Mouse (Mus musculus) T-helper 1 cell (primary cell): ENCODE measurements at regions not wholly inside any gene's neighbourhood (a gene's known extent, or its start where the extent isn't known, plus 50 kb on each side); places are given as distances from the start of the nearest gene placed in this dataset.

Experiments
- in situ Hi-C: fragments of 300-600 bp; cut with MboI, MseI; formaldehyde crosslinking; loops from one replicate; pipeline ENCODE4 v1.15.1; 2025; ENCODE audit warnings: high pct_unique_total_duplicates

- in situ Hi-C loops = no loop called here
Observed at GRCm38 (mm10) chr7:88185120-88185796, 92.6 kb upstream of the Ctsc start.

- in situ Hi-C loops = no loop called here
Observed at GRCm38 (mm10) chr7:88187555-88187954, 90.3 kb upstream of the Ctsc start.

- in situ Hi-C loops = no loop called here
Observed at GRCm38 (mm10) chr7:88192771-88193170, 85.1 kb upstream of the Ctsc start.

GRCm38 (mm10) chr7:88199043-88199442 is 78.8 kb upstream of the Ctsc start:
- in situ Hi-C loops = no loop called here

GRCm38 (mm10) chr7:88199929-88200538 is 77.9 kb upstream of the Ctsc start:
- in situ Hi-C loops = loop anchor here (10.0 kb wide), 1 partner anchor 75 kb away; the partner anchor contains the start of gene Ctsc

GRCm38 (mm10) chr7:88201658-88202364 is 76.1 kb upstream of the Ctsc start:
- in situ Hi-C loops = loop anchor here (10.0 kb wide), 1 partner anchor 73 kb away; the partner anchor contains the start of gene Ctsc

- in situ Hi-C loops = loop anchor here (10.0 kb wide), 1 partner anchor 68 kb away; the partner anchor contains the start of gene Ctsc
Observed at GRCm38 (mm10) chr7:88206223-88206827, 71.6 kb upstream of the Ctsc start.

- in situ Hi-C loops = loop anchor here (10.0 kb wide), 1 partner anchor 68 kb away; the partner anchor contains the start of gene Ctsc
Observed at GRCm38 (mm10) chr7:88206914-88207710, 70.8 kb upstream of the Ctsc start.

- in situ Hi-C loops = loop anchor here (5.0 kb wide), 1 partner anchor 133 kb away; no protein-coding TSS in a partner anchor
Observed at GRCm38 (mm10) chr7:88214713-88215198, 63.1 kb upstream of the Ctsc start.

- in situ Hi-C loops = loop anchor here (5.0 kb wide), 1 partner anchor 132 kb away; no protein-coding TSS in a partner anchor
Observed at GRCm38 (mm10) chr7:88215425-88215824, 62.5 kb upstream of the Ctsc start.

- in situ Hi-C loops = no loop called here
Observed at GRCm38 (mm10) chr7:88222141-88222540, 55.7 kb upstream of the Ctsc start.

GRCm38 (mm10) chr7:88225800-88226199 is 52.1 kb upstream of the Ctsc start:
- in situ Hi-C loops = no loop called here
